Comparison of ENCODE assay signal across 8 mouse cellular contexts in the genomic region with DNA sequence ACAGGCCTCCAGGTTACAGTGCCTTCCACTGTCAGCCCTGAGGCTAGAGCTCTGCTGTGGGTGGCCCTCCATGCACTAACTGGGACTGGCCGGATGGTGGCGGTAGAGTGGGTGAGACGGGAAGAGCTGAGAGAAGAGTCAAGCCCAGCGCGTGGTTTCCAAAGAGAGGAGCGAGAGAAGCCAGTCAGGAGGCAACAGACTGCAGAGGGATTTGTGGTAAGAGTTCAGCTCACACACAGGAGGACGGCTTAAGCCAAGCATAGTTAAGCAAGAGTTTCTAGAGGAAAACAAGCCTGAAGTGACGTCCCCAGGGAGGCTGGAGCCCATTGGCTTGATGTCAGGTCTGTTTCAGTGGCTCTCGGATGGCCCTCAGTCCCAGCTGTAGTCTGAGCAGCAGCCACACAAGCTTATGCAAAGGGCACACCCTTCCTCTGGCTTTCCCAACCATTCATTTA.
DNase-seq lines count a peak whose midpoint lies in the region; ATAC-seq and TF ChIP-seq lines count a peak whose summit lies in the region.

No protein-coding gene starts in this region.

- H3K36me3 ChIP-seq in ES-E14 (ENCODE audit: control insufficient read depth, insufficient read depth, low read length, poor library complexity, severe bottlenecking): no peaks in the 10 kb centered on the region
- no peaks in the 10 kb centered on the region for H3K36me3 ChIP-seq in forebrain, embryonic 16.5 days (ENCODE audit: control insufficient read depth, insufficient read depth)
- H3K36me3 ChIP-seq in neural tube, embryonic 15.5 days: no peaks in the 10 kb centered on the region

- H3K9ac ChIP-seq in ES-E14 (ENCODE audit: insufficient read depth, low read depth, low read length, poor library complexity, severe bottlenecking): peak overlapping the region; percentile 46; the same call in 1 of the 2 replicates
- H3K9ac ChIP-seq in forebrain, embryonic 16.5 days (replicated peaks; ENCODE audit: low read depth, low read length): peak overlapping the region; percentile 8; the same call in 1 of the 2 replicates
- no peak overlapping the region for H3K9ac ChIP-seq in neural tube, embryonic 15.5 days (replicated peaks)

- H3K9me3 ChIP-seq in ES-E14 (ENCODE audit: control insufficient read depth, insufficient read depth, low read depth, low read length): no peaks in the 10 kb centered on the region
- no peaks in the 10 kb centered on the region for H3K9me3 ChIP-seq in forebrain, embryonic 16.5 days (ENCODE audit: control insufficient read depth, low read length)
- H3K9me3 ChIP-seq in neural tube, embryonic 15.5 days (replicated peaks): no peaks in the 10 kb centered on the region

- peak; percentile 81 for ATAC-seq in forebrain, embryonic 16.5 days
- peak; percentile 81 for ATAC-seq in neural tube, embryonic 15.5 days (ENCODE audit: low FRiP score)

- H3K4me3 ChIP-seq in ES-E14 (ENCODE audit: insufficient read depth in 1 of 2, low read depth in 1 of 2, low read length in 2 of 2, poor library complexity in 1 of 2, severe bottlenecking in 1 of 2): no peak overlapping the region
- no peak overlapping the region for H3K4me3 ChIP-seq in forebrain, embryonic 16.5 days (replicated peaks; ENCODE audit: low read length)
- H3K4me3 ChIP-seq in neural tube, embryonic 15.5 days (replicated peaks): no peak overlapping the region

- H3K27ac ChIP-seq in ES-E14 (ENCODE audit: insufficient read depth, low read depth, low read length, poor library complexity, severe bottlenecking): peak overlapping the region; percentile 75
- no peak overlapping the region for H3K27ac ChIP-seq in forebrain, embryonic 16.5 days (ENCODE audit: low read length)
- no peak overlapping the region for H3K27ac ChIP-seq in neural tube, embryonic 15.5 days (replicated peaks)

- H3K4me2 ChIP-seq in forebrain, embryonic 16.5 days (ENCODE audit: low read length): peak overlapping the region; percentile 33
- H3K4me2 ChIP-seq in neural tube, embryonic 15.5 days: peak overlapping the region; percentile 48

- intact Hi-C loops in heart, postnatal 36 days (cut with DNase I): loop anchor here (5.0 kb wide), 1 partner anchor 228 kb away; no protein-coding TSS in a partner anchor

- WGBS in forebrain, embryonic 16.5 days: 3% methylated on average over 9 of the region's 9 CpGs
- 4% methylated on average over 9 of the region's 9 CpGs for WGBS in neural tube, embryonic 15.5 days

- in situ Hi-C loops in ES-E14 (cut with MboI; ENCODE audit: low sequenced_read_pairs in 2 of 2, unreplicated experiment in 2 of 2): no loop called here

- peak; percentile 92 for DNase-seq in ES-E14 (ENCODE audit: low read depth, low spot score)
- peak; percentile 87 for DNase-seq in cerebellum, adult 11-12 months
- peak; percentile 90 to 92 for DNase-seq in heart, postnatal 36 days
- DNase-seq in layer of hippocampus, adult 18-20 months (ENCODE audit: low spot score in 2 of 2): peak; percentile 82 to 84
- DNase-seq in lung, adult 18-20 months: peak; percentile 88 to 89
- DNase-seq in testis, postnatal 14 days (ENCODE audit: low spot score): peak; percentile 75

- peaks cover 8 to 32% of the 10 kb centered on the region in 2 experiments; a peak in 3 of 4 replicates for H3K4me1 ChIP-seq in ES-E14 (ENCODE audit: control insufficient read depth in 2 of 2, insufficient read depth in 2 of 2, low read length in 2 of 2, poor library complexity in 1 of 2)
- peaks cover 7% of the 10 kb centered on the region for H3K4me1 ChIP-seq in forebrain, embryonic 16.5 days (replicated peaks; ENCODE audit: control insufficient read depth, insufficient read depth, low read length)
- peaks cover 13% of the 10 kb centered on the region for H3K4me1 ChIP-seq in neural tube, embryonic 15.5 days

- no peaks in the 10 kb centered on the region for H3K27me3 ChIP-seq in forebrain, embryonic 16.5 days (replicated peaks; ENCODE audit: control insufficient read depth, insufficient read depth, low read length)
- H3K27me3 ChIP-seq in neural tube, embryonic 15.5 days (replicated peaks): no peaks in the 10 kb centered on the region

TF ChIP-seq in ES-E14, 5 proteins besides CTCF, POLR2A, EP300 and RAD21:
- TF ChIP-seq ZC3H11A (IDR thresholded peaks at IDR 0.05; ENCODE audit: borderline replicate concordance, low read depth, low read length) (0 out of 2 replicates have a peak, but pooled peaks have one; percentile 6), MAFK (IDR thresholded peaks at IDR 0.05; ENCODE audit: insufficient read depth, low read depth, low read length) (no peak)
